Mouse (Mus musculus) heart, postnatal 25 days (tissue): ENCODE measurements around the gene Trmt2a. TPM values are rescaled to one million over a fixed set of nuclear protein-coding genes. Genes with fewer than 3 reads are reported as not detected.
"Not testable (repeated sequence)": the region's sequence is repeated elsewhere in the genome, so short reads cannot be mapped to it uniquely, and the experiment has no call there.

Experiments used
- DNase-seq: peaks from one replicate; pipeline ENCODE4 v3.0.0; 2022; ENCODE audit warnings: low spot score
- intact Hi-C: fragments of 180-260 bp; cut with DNase I; formaldehyde crosslinking; loops from one replicate; pipeline ENCODE4 v1.15.1; 2025
- microRNA-seq: library from miRNA; unstranded; fragments of <30 nt; microRNA quantifications from one replicate; pipeline ENCODE4 v1.2.0, GENCODE M21; 2022
- total RNA-seq, 2 experiments: library from RNA; stranded (reverse); gene quantifications; 2 replicates each; pipeline ENCODE4 v1.2.3; 2021

Gene Trmt2a
- total RNA-seq, 2 experiments from 2014 or later = 21.5 to 22.5 TPM

DNA sequence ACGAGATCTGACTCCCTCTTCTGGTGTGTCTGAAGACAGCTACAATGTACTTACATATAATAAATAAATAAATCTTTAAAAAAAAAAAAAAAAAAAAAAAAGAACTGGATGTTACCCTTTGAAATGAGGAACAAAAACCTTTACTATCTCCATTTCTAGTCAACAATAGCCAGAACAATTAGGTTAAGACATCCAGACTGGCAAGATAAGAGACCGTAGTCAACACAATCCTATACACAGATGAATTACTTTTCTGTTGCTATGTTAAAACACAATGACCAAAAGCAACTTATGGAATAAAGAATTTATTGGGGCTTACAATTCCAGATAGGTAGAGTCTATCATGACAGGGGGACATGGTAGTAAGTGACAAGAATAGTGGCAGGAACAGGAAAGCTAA is 16.5 kb downstream of the Trmt2a start:
- intact Hi-C loops = no loop called here
- DNase-seq = no peak

DNA sequence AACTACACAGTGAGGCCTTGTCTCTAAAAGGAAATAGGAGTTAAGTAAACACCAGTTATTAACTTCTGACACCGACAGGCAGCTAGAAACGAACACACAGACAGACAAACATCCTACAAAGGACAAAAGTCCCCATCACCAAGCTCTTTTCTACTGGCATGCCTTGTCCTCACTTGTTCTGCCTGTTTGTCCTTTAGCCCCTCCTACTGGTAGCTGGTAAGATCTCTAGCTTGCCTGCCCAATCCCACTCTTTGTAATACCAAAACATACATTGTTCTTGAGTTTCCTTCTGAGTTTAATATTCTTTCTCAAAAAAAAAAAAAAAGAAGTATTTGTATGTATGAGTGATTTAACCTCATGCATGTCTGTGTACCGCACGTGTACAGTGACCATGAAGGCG is 19.7 kb downstream of the Trmt2a start:
- no peak for DNase-seq
- intact Hi-C loops = no loop called here

DNA sequence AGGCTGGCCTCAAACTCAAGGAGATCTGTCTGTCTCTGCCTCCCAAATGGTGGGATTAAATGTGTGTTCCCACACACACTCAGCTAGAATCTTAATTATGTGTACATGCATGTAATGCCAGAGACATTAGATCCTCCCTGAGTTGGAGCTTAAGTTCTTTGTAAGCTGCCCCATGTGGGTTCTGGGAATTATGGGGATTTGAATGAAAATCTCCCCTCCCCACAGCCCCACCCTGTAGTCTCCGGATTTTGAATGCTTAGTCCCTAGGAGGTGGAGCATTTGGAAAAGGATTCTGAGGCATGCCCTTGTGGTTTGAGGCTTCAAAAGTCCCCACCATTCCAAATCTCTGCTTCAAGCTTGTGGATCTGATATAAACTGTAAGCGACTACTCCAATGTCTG is 26.7 kb downstream of the Trmt2a start:
- intact Hi-C loops = no loop called here
- no peak for DNase-seq

DNA sequence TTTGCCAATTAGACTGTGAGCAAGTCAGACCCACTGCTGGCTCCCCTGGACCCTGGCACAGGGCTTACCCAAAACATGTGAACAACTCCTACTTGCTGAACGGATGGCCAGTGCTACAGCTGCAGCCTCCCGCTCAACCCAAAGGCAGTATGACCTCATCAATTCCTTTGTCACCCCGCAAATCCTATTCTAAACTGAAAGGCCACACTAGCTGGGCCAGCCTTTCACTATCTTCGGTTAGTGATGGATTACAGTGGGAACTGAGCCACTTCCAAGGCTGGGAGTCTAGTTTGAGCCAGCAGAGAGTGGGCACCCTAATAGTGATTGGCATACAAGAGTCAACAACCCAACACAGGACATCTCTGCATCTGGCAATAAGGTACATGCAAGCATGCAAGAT is 39.7 kb downstream of the Trmt2a start:
- DNase-seq = no peak
- intact Hi-C loops = loop anchor here (5.0 to 10.0 kb wide), 2 partner anchors 36 to 127 kb away; no protein-coding TSS in a partner anchor

DNA sequence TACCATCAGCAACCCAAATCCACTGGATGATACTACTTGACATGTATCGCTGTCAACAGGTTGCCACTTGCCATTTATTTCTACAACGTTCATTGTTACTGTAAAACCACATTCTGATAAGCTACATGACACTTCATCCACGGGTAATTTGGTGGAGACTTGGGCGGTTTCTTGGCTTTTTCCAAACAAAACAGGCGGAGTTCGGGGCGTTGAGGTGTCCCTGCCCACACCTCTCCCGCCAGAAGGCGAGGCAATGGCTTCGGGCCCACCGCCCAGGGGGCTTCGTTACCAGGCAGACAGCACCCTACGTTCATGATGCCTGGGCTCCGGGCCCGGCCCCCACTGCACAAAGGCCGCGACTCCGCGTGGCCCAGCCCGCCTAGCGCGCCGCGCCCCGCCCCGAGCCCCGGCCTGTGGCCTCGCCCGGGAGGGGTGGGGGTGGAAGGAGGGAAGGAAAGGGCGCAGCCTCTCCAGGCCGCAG is 40.1 kb downstream of the Trmt2a start:
- intact Hi-C loops = loop anchor here (5.0 to 10.0 kb wide), 2 partner anchors 36 to 126 kb away; no protein-coding TSS in a partner anchor
- no peak for DNase-seq

DNA sequence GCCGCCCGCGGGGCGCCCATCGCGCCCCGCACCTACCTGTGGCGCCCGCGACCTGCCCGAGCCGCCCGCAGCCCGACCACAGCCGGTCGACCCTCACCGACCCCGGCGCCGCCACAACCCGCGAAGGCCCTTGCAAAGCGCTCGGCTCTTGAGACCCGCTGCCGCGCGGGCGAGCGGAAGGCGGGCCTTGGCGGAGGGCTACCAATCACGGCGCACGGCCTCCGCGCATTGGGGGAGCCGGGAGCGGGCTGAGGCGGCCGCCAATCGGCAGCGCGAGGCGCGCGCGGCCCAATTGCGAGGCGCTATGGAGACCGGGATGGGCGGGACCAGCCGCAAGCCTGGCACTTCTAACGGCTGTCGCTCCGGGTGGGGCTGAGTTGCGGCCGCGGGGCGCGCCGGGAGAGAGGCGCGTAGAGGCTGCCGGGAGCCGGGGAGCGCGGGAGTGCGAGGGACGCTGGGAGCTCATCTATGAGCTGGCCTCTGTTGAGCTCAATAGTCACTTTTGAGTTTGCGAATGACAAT is 40.6 kb downstream of the Trmt2a start, which contains the start of gene Dgcr8:
Gene Dgcr8 (minus strand): TSS at position 180 of the 522 bp plus-strand sequence.
- intact Hi-C loops = loop anchor here (5.0 to 10.0 kb wide), 2 partner anchors 37 to 126 kb away; no protein-coding TSS in a partner anchor
- peak; percentile 97 for DNase-seq

DNA sequence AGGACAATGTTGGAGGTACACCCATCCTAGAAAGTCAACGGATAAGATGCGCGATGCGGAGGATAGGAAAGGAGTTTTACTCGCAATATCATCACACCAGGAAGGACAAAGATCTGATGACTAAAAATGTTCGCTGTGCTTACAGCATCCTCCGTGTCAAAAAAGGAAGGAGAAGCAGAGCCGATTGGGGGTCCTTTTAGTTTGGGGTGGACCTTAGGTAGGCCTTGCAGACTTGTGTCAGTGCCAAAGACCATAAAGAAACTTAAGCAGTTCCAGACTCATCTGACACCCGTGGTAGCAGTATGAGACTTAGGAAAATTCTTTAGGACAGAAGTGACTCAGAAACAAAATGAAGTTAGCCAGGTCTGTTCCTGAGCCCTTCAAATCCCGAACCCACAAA is 41.1 kb downstream of the Trmt2a start:
- DNase-seq = not testable (repeated sequence)
- intact Hi-C loops = loop anchor here (5.0 to 10.0 kb wide), 2 partner anchors 37 to 125 kb away; no protein-coding TSS in a partner anchor

Small RNA genes lying within 50 kb of the gene (microRNA-seq; reads per million reads assigned to microRNA genes)
- not detected for gene Gm24572
- 330 reads per million, percentile 71 among the genes with 10 or more reads in this experiment for gene Mir1306

Other genes with a start within 250 kb of the Trmt2a start
- gene Dgcr6, start 195.8 kb upstream of the Trmt2a start, total RNA-seq = 10 to 100 TPM; 39.6 to 44.8 TPM
- gene Prodh, start 158.5 kb upstream of the Trmt2a start, total RNA-seq = 10 to 100 TPM; 21.9 to 25.9 TPM
- 1 to 10 TPM; 9.1 to 9.9 TPM for gene Rtn4r, start 121.0 kb upstream of the Trmt2a start, total RNA-seq
- gene Ccdc188, start 30.8 kb upstream of the Trmt2a start, total RNA-seq = not detected
- gene Zdhhc8, start 13.5 kb upstream of the Trmt2a start, total RNA-seq = 10 to 100 TPM; 22.4 to 24.1 TPM
- 10 to 100 TPM; 42.7 to 43.0 TPM for gene Ranbp1, start 53 bp downstream of the Trmt2a start, total RNA-seq
- not detected for gene Gm49776, start 9.6 kb downstream of the Trmt2a start, total RNA-seq
- gene Dgcr8, start 40.6 kb downstream of the Trmt2a start, total RNA-seq = 10 to 100 TPM; 13.8 to 15.4 TPM
- 100 to 1,000 TPM; 147 TPM for gene Tango2, start 99.4 kb downstream of the Trmt2a start, total RNA-seq
- gene Arvcf, start 99.5 kb downstream of the Trmt2a start, total RNA-seq = 10 to 100 TPM; 18.6 to 21.7 TPM
- 10 to 100 TPM; 36.1 to 38.2 TPM for gene Txnrd2, start 177.7 kb downstream of the Trmt2a start, total RNA-seq
- 100 to 1,000 TPM; 112 TPM for gene Comt, start 178.2 kb downstream of the Trmt2a start, total RNA-seq